Mouse (Mus musculus) MEL (cell line): ENCODE results near the gene Dcaf10. TPM values are rescaled to one million over a fixed set of nuclear protein-coding genes. Genes with fewer than 3 reads are reported as not detected.

ENCODE experiments used
- DNase-seq: peaks from one replicate; pipeline ENCODE4 v3.0.0; 2011; ENCODE audit warnings: low read depth, low spot score
- H3K27ac ChIP-seq: 2 replicates; pipeline ENCODE4 v1.5.1; 2012; ENCODE audit warnings: low read depth, mild to moderate bottlenecking, control low read depth, low read length, moderate library complexity; ENCODE audit not compliant: control insufficient read depth
- H3K27me3 ChIP-seq, 2 experiments: fragments of 150-350 bp in 1 of 2; sonication (generic) in 1 of 2; 2 replicates each; pipeline ENCODE4 v1.6.1; 2012; ENCODE audit warnings: low read length in 2 of 2, mild to moderate bottlenecking in 2 of 2, improper control_type of control experiment in 1 of 2, moderate library complexity in 1 of 2; ENCODE audit not compliant: insufficient read depth in 2 of 2, control insufficient read depth in 1 of 2
- H3K36me3 ChIP-seq, 2 experiments: 2 replicates each; pipeline ENCODE4 v1.6.1; 2012 to 2014; ENCODE audit warnings: low read length in 2 of 2, improper control_type of control experiment in 1 of 2, inconsistent platforms in 1 of 2, mild to moderate bottlenecking in 1 of 2; ENCODE audit not compliant: insufficient read depth in 2 of 2, control insufficient read depth in 1 of 2
- H3K4me1 ChIP-seq, 2 experiments: fragments of 150-350 bp in 1 of 2; sonication (generic) in 1 of 2; 2 replicates each; pipeline ENCODE4 v1.6.1; 2012; ENCODE audit warnings: low read length in 2 of 2, improper control_type of control experiment in 1 of 2, mild to moderate bottlenecking in 1 of 2; ENCODE audit not compliant: insufficient read depth in 2 of 2, control insufficient read depth in 1 of 2
- H3K4me3 ChIP-seq, 2 experiments: fragments of 150-350 bp in 1 of 2; sonication (generic) in 1 of 2; 2 replicates each; pipeline ENCODE4 v1.5.1; 2012; ENCODE audit warnings: low read depth in 2 of 2, low read length in 2 of 2, mild to moderate bottlenecking in 2 of 2, moderate library complexity in 2 of 2, control low read depth in 1 of 2, improper control_type of control experiment in 1 of 2; ENCODE audit not compliant: control insufficient read depth in 1 of 2, insufficient read depth in 1 of 2
- H3K79me2 ChIP-seq: 2 replicates; pipeline ENCODE4 v1.6.1; 2012; ENCODE audit warnings: mild to moderate bottlenecking, low read length, moderate library complexity; ENCODE audit not compliant: control insufficient read depth, poor library complexity, insufficient read depth
- H3K9ac ChIP-seq: 2 replicates; pipeline ENCODE4 v1.6.1; 2012; ENCODE audit warnings: low read depth, mild to moderate bottlenecking, control low read depth, low read length, moderate library complexity; ENCODE audit not compliant: control insufficient read depth, poor library complexity, severe bottlenecking
- H3K9me3 ChIP-seq: fragments of 150-350 bp; sonication (generic); replicated peaks from 2 replicates; pipeline ENCODE4 v1.6.1; 2012; ENCODE audit warnings: mild to moderate bottlenecking, low read length, improper control_type of control experiment, moderate library complexity; ENCODE audit not compliant: insufficient read depth
- CHD2 ChIP-seq: IDR thresholded peaks from 2 replicates; pipeline ENCODE4 v1.6.1; 2011; ENCODE audit warnings: low read length, improper control_type of control experiment
- CTCF ChIP-seq, 3 experiments: IDR thresholded peaks in 2 of 3; conservative IDR thresholded peaks in 1 of 3; 2 replicates each; pipeline ENCODE4 v1.5.1; 2011 to 2012; ENCODE audit warnings: low read length in 3 of 3, low read depth in 2 of 3, mild to moderate bottlenecking in 2 of 3, improper control_type of control experiment in 1 of 3, inconsistent platforms in 1 of 3, mixed read lengths in 1 of 3, moderate library complexity in 1 of 3; ENCODE audit not compliant: control insufficient read depth in 1 of 3, insufficient read depth in 1 of 3, poor library complexity in 1 of 3, severe bottlenecking in 1 of 3
- E2F4 ChIP-seq: IDR thresholded peaks from 2 replicates; pipeline ENCODE4 v1.6.1; 2011; ENCODE audit warnings: low read depth, low read length, improper control_type of control experiment, borderline replicate concordance
- ELF1 ChIP-seq: IDR thresholded peaks from 2 replicates; pipeline ENCODE4 v1.6.1; 2014; ENCODE audit warnings: low read depth, mild to moderate bottlenecking, inconsistent platforms, low read length, improper control_type of control experiment, moderate library complexity
- GATA1 ChIP-seq: IDR thresholded peaks from 2 replicates; pipeline ENCODE4 v1.6.1; 2011; ENCODE audit warnings: low read depth, low read length, improper control_type of control experiment
- HCFC1 ChIP-seq: IDR thresholded peaks from 2 replicates; pipeline ENCODE4 v1.6.1; 2012; ENCODE audit warnings: low read depth, mild to moderate bottlenecking, inconsistent platforms, low read length, improper control_type of control experiment, moderate library complexity
- KAT2A ChIP-seq: conservative IDR thresholded peaks from 2 replicates; pipeline ENCODE4 v1.6.1; 2012; ENCODE audit warnings: low read depth, low read length, improper control_type of control experiment, inconsistent platforms
- MEF2A ChIP-seq: IDR thresholded peaks from 2 replicates; pipeline ENCODE4 v1.6.1; 2014; ENCODE audit warnings: low read depth, mild to moderate bottlenecking, inconsistent platforms, low read length, improper control_type of control experiment; ENCODE audit not compliant: poor library complexity, insufficient replicate concordance, severe bottlenecking; ENCODE audit errors: extremely low read depth
- MXI1 ChIP-seq: IDR thresholded peaks from 2 replicates; pipeline ENCODE4 v1.6.1; 2011; ENCODE audit warnings: mild to moderate bottlenecking, low read depth, low read length, improper control_type of control experiment
- MYB ChIP-seq: IDR thresholded peaks from 2 replicates; pipeline ENCODE4 v1.6.1; 2011; ENCODE audit warnings: mild to moderate bottlenecking, low read depth, low read length, improper control_type of control experiment
- MYC ChIP-seq: IDR thresholded peaks from 2 replicates; pipeline ENCODE4 v1.6.1; 2011; ENCODE audit warnings: low read depth, mild to moderate bottlenecking, low read length, improper control_type of control experiment, moderate library complexity
- NELFE ChIP-seq: IDR thresholded peaks from 2 replicates; pipeline ENCODE4 v1.6.1; 2011; ENCODE audit warnings: low read depth, low read length, improper control_type of control experiment
- POLR2A ChIP-seq, 2 experiments: IDR thresholded peaks; 2 replicates each; pipeline ENCODE4 v1.6.1; 2011 to 2012; ENCODE audit warnings: low read length in 2 of 2, mild to moderate bottlenecking in 2 of 2, control low read depth in 1 of 2, improper control_type of control experiment in 1 of 2, low read depth in 1 of 2, moderate library complexity in 1 of 2; ENCODE audit not compliant: control insufficient read depth in 1 of 2, insufficient read depth in 1 of 2, poor library complexity in 1 of 2
- RAD21 ChIP-seq: IDR thresholded peaks from 2 replicates; pipeline ENCODE4 v1.6.1; 2011; ENCODE audit warnings: mild to moderate bottlenecking, low read depth, low read length, improper control_type of control experiment
- RCOR1 ChIP-seq: IDR thresholded peaks from 2 replicates; pipeline ENCODE4 v1.6.1; 2012; ENCODE audit warnings: low read depth, mild to moderate bottlenecking, inconsistent platforms, low read length, improper control_type of control experiment
- SIN3A ChIP-seq: IDR thresholded peaks from 2 replicates; pipeline ENCODE4 v1.6.1; 2012; ENCODE audit warnings: low read length, improper control_type of control experiment, inconsistent platforms
- TBP ChIP-seq: IDR thresholded peaks from 2 replicates; pipeline ENCODE4 v1.8.0; 2011; ENCODE audit warnings: low read depth, low read length, improper control_type of control experiment
- ZC3H11A ChIP-seq: IDR thresholded peaks from 2 replicates; pipeline ENCODE4 v1.6.1; 2012; ENCODE audit warnings: low read depth, mild to moderate bottlenecking, inconsistent platforms, low read length, improper control_type of control experiment
- ZNF384 ChIP-seq: IDR thresholded peaks from 2 replicates; pipeline ENCODE4 v1.6.1; 2012; ENCODE audit warnings: low read depth, mild to moderate bottlenecking, inconsistent platforms, low read length, improper control_type of control experiment
- polyA plus RNA-seq, 2 experiments: library from polyadenylated mRNA; stranded (reverse) in 1 of 2; unstranded in 1 of 2; fragments of >175 nt in 1 of 2; fragments of >200 nt in 1 of 2; gene quantifications; 2 replicates each; pipeline versions ENCODE4 v1.2.1 to v1.2.4; 2012; ENCODE audit warnings: low replicate concordance in 2 of 2, low read depth in 1 of 2; ENCODE audit not compliant: insufficient read length in 2 of 2, insufficient read depth in 1 of 2, missing spikeins in 1 of 2
- total RNA-seq: library from RNA; depleted of rRNA; stranded (reverse); fragments of 300-350 nt; gene quantifications from 2 replicates; pipeline ENCODE4 v1.2.3, GENCODE M21; 2012

Dcaf10 gene
- total and polyA plus RNA-seq, 3 experiments, result 7.6 to 10.7 TPM; not detected in 1

- TF ChIP-seq RCOR1 (0 out of 2 replicates have a peak, but pooled peaks have one; percentile 13), MYB (0 out of 2 replicates have a peak, but pooled peaks have one; percentile 32), MYC (peak; percentile 30; the same call in 1 of the 2 replicates), TBP (peak; percentile 66; the same call in 1 of the 2 replicates), CTCF (IDR thresholded peaks at IDR 0.05 in 2 of 3, conservative IDR thresholded peaks at IDR 0.05 in 1 of 3; ENCODE audit: control insufficient read depth in 1 of 3, insufficient read depth in 1 of 3, low read depth in 2 of 3, low read length in 3 of 3, poor library complexity in 1 of 3, severe bottlenecking in 1 of 3) (no peak), KAT2A (peak; percentile 87), POLR2A (IDR thresholded peaks at IDR 0.05; ENCODE audit: control insufficient read depth in 1 of 2, insufficient read depth in 1 of 2, low read depth in 1 of 2, low read length in 2 of 2, poor library complexity in 1 of 2) (peak in 1 of 2 experiments; percentile 64; a peak in 2 of 4 replicates), E2F4 (no peak), GATA1 (peak; percentile 58), MXI1 (0 out of 2 replicates have a peak, but pooled peaks have one; percentile 32), SIN3A (peak; percentile 87), ZC3H11A (no peak), ELF1 (peak; percentile 98), MEF2A (no peak), NELFE (peak; percentile 50), HCFC1 (peak; percentile 100), CHD2 (no peak)
- DNase-seq, result peak; percentile 90
- Histone ChIP-seq H3K4me3 (peak within 1 kb of the TSS; percentile 95), H3K4me1 (no peaks in the 10 kb centered on the region), H3K79me2 (no peaks in the 10 kb centered on the region; the same call in 1 of the 2 replicates), H3K9ac (peak within 1 kb of the TSS; percentile 73), H3K36me3 (no peaks in the 10 kb centered on the region; a peak in 1 of 4 replicates), H3K9me3 (no peaks in the 10 kb centered on the region), H3K27me3 (no peaks in the 10 kb centered on the region), H3K27ac (no peak within 1 kb of the TSS)
Observed at GRCm38 (mm10) chr4:45296662-45297564, 45.0 kb upstream of the Dcaf10 start, which contains the start of gene Trmt10b. Gene Trmt10b, plus strand, starts transcription at chr4:45297127.

GRCm38 (mm10) chr4:45305536-45305935, 36.4 kb upstream of the Dcaf10 start:
- DNase-seq, result no peak
- Histone ChIP-seq H3K9me3 (no peaks in the 10 kb centered on the region), H3K79me2 (no peaks in the 10 kb centered on the region), H3K4me1 (no peaks in the 10 kb centered on the region), H3K27me3 (no peaks in the 10 kb centered on the region), H3K9ac (no peak overlapping the region), H3K4me3 (no peak overlapping the region), H3K36me3 (no peaks in the 10 kb centered on the region; a peak in 1 of 4 replicates), H3K27ac (no peak overlapping the region)
- TF ChIP-seq ZNF384 (no peak), RAD21 (no peak)
